Mouse (Mus musculus): ENCODE measurements around the gene Gm20388.
"Not testable (repeated sequence)": the region's sequence is repeated elsewhere in the genome, so short reads cannot be mapped to it uniquely, and the experiment has no call there.

The Gm20388 gene

GRCm38 (mm10) chr8:121397201-121397698, 1486.6 kb downstream of the Gm20388 start:
- no peak for DNase-seq

GRCm38 (mm10) chr8:121398081-121398480, 1487.4 kb downstream of the Gm20388 start:
- DNase-seq, result no peak

DNA sequence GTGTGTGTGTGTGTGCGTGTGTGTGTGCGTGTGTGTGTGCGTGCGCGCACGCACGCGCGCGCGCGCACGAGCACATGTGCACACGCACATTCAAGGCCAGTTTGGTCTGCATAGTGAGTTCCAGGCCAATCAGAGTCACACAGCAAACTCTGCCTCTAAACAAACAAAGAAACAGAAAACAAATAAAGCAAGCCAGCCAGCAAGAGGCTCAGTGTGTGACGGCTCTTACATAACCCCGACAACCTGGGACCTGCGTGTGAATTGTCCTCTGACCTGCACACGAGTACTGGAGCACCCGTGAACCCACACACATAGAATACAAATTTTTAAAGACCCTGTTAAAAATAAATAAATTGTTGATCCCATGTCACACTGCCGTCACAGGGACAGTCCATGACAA, 1488.1 kb downstream of the Gm20388 start:
- no peak for DNase-seq

- no peak for DNase-seq
These were observed 1488.5 kb downstream of the Gm20388 start for GRCm38 (mm10) chr8:121399173-121399572.

DNA sequence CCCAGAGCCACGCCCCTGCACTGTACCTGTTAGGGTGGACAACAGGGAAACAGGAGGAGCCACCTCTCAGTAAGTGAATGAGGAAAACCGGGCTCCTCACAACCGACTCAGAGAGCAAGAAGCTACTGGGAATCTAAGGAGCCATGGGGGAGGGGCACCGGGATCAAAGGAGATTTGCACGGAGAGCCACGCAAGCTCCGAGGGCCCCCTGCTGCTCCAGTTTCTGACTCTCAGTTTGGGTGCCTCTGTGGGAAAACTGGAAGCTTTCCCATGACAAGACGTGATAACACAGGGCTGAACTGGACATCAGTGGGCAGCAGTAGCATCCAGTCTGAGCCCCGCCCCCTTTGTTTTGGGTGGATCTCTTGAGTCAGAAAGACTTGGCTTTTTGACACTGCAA, 1489.9 kb downstream of the Gm20388 start:
- no peak for DNase-seq

- no peak for DNase-seq
These were observed 1493.2 kb downstream of the Gm20388 start for GRCm38 (mm10) chr8:121403821-121404220.

DNA sequence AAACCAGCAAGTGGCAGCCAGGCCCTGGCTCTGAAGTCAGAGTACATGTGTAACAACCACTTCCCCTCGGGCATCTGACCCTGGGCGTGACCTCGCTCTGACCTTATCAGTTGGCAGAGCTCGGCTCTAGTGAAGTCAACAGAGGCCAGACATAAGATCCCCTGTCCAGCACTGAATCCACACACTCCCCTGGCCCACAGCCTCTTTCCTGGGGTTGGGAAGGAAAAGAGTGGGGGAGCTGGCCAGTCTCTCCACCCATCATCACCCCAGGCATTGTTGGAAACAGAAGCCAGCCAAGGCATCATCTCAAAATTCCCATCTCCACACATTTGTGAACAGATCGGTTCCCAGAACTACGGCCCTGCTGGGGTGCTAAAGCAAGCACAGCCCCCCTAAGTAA, 1507.4 kb downstream of the Gm20388 start:
- DNase-seq, result no peak

- no peak for DNase-seq
These were observed 1508.9 kb downstream of the Gm20388 start for GRCm38 (mm10) chr8:121419551-121419950.

DNA sequence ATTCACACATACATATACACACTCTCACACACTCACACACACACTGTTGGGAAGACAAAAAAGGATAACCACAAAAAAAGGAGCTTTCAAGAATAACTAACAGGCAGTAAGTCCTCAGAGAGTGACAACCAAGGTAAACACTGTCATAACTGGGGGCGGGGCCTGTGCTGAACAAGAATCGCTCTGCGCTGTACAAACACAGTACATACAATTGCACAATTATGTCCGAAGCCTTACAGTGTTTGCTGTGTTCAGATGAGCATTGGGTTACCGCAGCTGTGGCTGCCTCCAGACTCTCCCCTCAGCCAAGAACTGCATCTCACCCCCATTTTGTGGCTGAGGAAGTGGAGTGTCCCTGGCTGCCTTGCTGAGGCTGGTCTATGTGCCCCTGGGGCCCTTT, 1510.4 kb downstream of the Gm20388 start:
- DNase-seq, result no peak

DNA sequence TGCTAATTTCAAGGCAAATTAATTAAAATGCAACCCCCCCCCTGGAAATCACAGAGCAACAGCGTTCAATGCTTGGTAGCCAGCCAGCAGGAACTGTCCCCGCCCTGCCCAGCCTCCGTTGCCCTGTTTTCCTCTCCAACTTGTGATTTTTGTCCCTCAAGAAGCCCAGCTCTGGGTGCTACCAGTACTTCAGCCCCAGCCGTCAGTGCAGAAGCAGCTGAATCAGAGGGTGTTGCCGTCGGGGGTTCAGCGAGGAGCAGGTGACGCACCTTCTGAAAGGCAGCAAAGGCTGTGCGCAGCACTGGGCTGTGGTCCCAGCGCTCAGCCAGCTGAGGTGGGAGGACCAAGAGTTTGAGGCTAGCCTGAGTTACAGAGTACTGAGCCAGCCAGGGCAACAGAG, 1513.4 kb downstream of the Gm20388 start:
- no peak for DNase-seq

DNA sequence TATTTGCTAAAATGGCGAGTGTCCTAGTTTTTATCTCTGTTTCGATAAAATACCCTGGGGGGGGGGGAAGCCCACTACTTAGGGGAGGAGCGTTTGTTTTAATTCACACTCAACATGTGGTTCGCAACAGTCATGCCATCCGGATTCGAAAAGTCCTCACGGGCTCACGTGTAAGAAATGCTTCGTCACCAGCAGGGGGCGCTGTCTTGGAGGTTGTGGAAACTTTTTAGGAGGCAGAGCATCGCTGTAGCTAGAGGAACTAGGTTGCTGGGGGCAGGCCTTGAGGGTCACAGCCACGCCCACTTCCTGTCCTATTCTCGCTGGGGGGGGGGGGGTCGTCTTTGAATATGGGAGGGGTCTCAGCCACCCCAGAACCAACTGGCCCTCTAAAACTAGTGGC, 1514.0 kb downstream of the Gm20388 start:
- DNase-seq, result no peak

- DNase-seq, result no peak
These were observed 1520.9 kb downstream of the Gm20388 start for GRCm38 (mm10) chr8:121431499-121431898.

DNA sequence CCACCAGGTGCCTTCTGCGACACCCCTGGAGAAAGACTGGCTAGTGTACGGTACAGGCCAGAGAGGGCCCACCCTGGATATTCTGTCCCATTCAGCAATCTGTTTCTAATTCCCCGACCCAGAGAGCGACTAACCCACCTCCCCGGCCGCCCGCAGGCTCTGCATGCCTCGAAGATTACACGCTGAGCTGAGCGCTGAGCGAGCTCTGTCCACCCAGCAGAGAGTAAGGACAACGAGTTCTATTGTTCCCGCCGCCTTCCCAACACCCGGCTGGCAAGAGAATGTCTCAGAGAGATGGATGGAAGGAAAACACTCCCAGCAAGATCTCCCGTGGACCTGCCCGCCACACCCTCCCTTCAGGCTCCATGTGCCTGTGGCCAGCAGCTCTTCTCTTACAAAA, 1522.8 kb downstream of the Gm20388 start:
- DNase-seq, result no peak

DNA sequence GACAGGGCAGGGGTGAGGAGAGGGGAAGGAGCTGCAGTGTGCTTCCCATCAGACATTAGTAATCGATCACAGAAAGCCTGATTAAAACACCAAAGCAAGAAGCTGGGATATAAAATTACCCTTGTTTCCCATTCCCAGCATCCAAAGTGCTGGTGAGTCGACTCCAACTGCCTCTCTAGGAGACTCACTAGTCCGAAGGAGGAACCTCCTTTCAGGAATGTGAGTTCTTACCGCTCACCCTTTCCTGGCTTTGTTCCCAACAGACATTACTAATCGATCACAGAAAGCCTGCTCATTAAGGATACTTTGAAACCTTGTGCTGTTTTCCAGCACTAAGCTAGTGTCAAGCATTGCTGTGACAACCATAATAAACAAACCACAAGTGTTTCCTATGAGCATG, 1526.0 kb downstream of the Gm20388 start:
- DNase-seq, result peak in 1 of 2 experiments; percentile 26

DNA sequence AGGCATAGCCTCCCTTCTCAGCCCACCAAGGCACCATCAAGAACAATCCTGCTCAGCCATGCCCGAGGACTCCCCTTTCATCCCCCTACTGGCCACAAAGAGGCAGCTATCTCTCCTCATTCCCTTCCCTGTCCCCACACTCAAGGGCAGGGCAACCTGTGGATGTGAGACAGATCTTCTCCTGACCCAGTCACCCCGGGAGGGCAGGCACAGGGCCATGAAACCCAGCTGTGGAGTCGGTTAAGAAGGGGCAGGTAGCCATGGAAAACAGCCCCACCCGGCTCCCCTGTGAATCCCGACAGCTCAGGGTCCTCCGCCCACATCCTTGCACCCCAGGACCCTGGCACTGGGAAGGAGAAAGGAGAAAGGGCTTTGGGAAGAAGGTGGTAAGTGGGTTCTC, 1526.9 kb downstream of the Gm20388 start:
- no peak for DNase-seq

DNA sequence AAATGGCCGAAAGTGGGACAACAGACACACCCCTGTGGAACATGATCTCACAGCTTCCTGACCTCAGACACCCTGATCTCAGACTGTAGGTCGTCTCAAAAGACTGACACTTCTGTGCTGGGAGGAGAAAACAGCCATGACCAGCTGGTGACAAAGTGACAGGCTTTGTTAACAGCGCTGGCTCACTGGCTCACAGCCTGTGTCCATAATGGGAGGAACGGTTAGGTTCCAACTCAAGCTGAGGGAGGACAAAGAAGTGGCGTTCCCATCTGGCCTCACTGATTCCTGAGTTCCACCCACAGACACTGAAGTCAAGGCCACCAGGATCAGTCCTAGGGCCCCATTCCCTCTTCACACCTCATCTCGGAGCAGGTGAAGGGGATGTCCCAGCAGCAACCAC, 1527.5 kb downstream of the Gm20388 start:
- DNase-seq, result no peak

- no peak for DNase-seq
These were observed 1528.7 kb downstream of the Gm20388 start for GRCm38 (mm10) chr8:121439351-121439750.

- no peak for DNase-seq
These were observed 1532.7 kb downstream of the Gm20388 start for GRCm38 (mm10) chr8:121443361-121443760.

DNA sequence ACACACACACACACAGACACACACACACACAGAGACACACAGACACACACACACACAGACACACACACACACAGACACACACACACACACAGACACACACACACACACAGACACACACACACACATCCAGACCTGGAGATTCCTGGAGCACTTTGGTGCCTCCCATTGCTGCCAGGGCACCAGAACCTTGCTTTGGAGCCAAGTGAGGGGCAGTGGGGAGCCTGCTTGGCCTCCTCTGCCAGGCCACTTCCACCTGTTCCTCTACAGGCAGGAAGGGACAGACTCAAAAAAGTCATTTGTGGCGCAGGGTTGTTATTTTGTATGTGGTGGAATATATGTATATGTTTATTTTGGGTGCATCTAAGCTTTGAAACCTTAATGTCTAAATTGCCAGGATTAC, 1533.9 kb downstream of the Gm20388 start:
- DNase-seq, result not testable (repeated sequence)

DNA sequence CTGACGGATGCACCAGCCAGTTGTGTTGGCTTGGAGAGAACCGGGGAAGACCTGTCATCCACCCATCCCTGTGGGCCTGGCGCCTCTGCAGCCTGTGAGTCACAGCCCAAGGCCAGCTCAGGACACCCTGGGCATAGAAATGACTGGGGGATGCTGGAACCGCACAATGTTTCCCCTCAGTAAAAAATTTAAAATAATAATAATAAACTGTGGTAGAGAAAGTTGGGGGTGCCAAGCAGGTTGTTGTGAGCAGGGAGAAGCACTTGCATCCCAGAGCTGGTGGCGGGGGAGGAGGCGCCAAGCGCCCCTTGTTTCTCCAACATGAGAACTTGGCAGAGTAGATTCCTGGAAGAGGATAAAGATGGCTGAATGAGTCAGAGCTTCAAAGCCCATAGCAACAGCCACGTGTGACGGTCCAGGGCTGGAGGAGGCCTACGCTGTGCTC, 1534.4 kb downstream of the Gm20388 start:
- DNase-seq, result no peak

DNA sequence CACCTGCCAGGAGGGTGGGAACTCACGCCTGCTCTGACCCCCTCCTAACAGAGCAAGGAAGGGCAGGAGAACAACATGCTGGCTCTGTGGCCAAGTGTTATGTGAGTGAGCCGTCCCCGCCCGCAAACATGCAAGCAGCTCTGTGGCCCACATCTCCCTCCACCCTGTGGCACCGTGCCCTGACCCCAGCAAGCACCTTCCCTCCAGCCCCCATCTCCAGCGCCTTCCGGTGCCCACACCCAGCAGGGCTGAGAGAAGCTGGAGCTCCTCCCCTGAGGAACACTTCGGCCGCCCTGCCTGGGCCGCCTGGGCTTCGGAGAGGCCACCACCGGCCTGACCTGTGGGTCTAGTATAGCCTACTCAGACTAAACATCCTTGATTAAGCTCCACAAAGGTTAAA, 1535.5 kb downstream of the Gm20388 start:
- DNase-seq, result no peak

GRCm38 (mm10) chr8:121446862-121447261, 1536.2 kb downstream of the Gm20388 start:
- no peak for DNase-seq

- no peak for DNase-seq
These were observed 1539.6 kb downstream of the Gm20388 start for GRCm38 (mm10) chr8:121450211-121450610.

DNA sequence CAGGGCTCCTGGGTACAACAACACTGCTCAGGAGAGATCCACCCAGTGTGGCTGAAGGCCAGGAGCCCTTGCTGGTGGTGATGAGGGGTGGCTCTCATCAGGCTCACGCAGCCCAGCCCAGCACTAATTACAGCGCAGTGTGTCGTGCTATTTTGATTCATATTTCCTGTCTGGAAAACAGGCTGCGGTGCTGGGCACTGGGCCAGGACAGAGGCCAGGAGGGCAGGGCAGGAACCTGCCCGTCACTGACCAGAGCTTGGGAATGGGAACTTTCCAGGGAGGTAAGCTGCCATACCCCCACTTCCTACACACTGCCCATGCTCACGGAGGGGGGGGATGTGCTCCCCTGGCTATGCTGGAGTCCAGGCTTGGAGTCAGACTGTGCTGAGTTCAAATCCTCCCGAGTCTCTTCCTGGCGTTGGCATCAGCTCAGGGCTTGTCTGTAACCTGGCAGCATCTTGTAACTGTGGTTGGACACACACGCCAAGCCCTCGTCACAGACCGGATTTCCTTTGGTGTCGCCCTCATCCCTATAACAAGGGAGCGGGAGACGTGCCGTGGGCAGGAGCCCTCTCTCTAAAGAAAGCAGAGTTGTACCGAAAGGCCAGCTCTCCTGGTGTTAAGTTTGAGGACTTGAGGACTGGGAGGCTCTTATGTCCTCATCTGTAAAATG, 1540.9 kb downstream of the Gm20388 start:
- peak; percentile 80 to 82 for DNase-seq

DNA sequence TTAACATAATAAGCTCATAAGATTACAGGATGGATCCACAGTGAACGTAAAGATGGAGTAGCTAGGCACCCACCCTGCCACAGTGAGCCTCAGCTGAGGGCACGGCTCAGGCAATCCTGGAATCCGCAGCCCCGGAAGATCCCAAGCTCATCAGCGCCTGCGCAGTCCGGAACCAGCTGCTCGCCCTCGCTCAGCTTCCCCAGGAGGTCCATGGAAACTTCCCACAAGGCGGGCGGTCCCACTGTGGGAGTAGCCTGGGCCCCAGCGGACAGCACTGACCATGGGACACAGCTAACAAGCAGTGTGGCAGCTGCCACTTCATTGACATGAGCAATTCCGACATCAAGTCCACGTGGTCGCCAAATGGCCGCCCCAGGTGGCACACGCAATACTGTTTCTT, 1544.1 kb downstream of the Gm20388 start:
- no peak for DNase-seq

Data from kidney, adult 8-10 months (tissue).